Mouse (Mus musculus) E14TG2a.4 (cell line): Measurements from ENCODE around the gene Zfp938.
A peak's percentile ranks its signal among the peaks of the same experiment; 100 is the strongest.

Source experiments
- H3K27me3 ChIP-seq: 2 replicates; pipeline ENCODE4 v1.6.1; 2014; ENCODE audit warnings: low read length, control low read depth; ENCODE audit not compliant: insufficient read depth
- H3K36me3 ChIP-seq: 2 replicates; pipeline ENCODE4 v1.6.1; 2014; ENCODE audit warnings: low read length, control low read depth; ENCODE audit not compliant: insufficient read depth
- H3K4me1 ChIP-seq: replicated peaks from 2 replicates; pipeline ENCODE4 v1.6.1; 2014; ENCODE audit warnings: low read depth, low read length, control low read depth
- H3K4me3 ChIP-seq: replicated peaks from 2 replicates; pipeline ENCODE4 v1.5.1; 2014; ENCODE audit warnings: mild to moderate bottlenecking, low read length
- H3K9me3 ChIP-seq: 2 replicates; pipeline ENCODE4 v1.6.1; 2014; ENCODE audit warnings: low read length, control low read depth
- CTCF ChIP-seq: conservative IDR thresholded peaks from 2 replicates; pipeline ENCODE4 v1.5.1; 2014; ENCODE audit warnings: low read length
- NANOG ChIP-seq: IDR thresholded peaks from 2 replicates; pipeline ENCODE4 v1.6.1; 2014; ENCODE audit warnings: borderline replicate concordance, low read length, mixed read lengths
- POU5F1 ChIP-seq: IDR thresholded peaks from 2 replicates; pipeline ENCODE4 v1.6.1; 2014; ENCODE audit warnings: low read length, borderline replicate concordance

Zfp938 gene

DNA sequence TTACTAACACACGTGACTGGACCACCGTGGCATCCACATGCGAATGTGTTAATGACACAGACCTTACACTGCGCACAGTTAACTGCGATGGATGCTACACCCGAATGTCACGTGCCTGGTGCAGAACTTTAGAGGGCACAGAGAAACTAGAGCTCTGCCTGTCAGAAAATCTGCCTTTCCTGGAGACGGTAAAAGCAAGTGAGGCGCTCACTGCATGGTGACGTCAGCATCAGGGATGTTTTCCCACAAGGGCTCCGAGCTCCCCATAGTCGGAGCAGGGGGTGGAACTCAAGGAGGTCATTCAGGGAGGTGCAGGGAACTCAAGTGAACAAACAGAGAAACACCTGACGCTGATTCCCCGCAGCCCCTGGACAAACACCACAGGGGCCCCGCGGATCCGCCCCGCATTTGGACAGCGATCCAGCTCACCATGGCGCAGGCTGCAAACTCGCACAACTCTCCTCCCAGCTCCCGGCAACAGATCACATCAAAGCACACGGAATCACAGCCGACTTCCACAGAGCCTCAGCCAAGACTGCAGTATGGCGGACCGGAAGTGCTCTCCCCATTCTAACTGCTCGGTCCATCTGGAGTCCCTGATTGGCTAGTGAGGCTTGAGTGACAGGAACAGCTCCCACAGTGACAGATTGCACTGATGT is at the start of gene Zfp938:
Gene Zfp938 (minus strand): TSS at position 539 of the 659 bp plus-strand sequence.
- Histone ChIP-seq H3K9me3 (peaks cover 15% of the 10 kb centered on the region), H3K4me3 (peak within 1 kb of the TSS; percentile 90), H3K27me3 (0 out of 2 replicates have a peak, but pooled peaks cover 3% of the 10 kb centered on the region), H3K36me3 (peaks cover 9% of the 10 kb centered on the region), H3K4me1 (peaks cover 15% of the 10 kb centered on the region)
- no peak for TF ChIP-seq CTCF
- TF ChIP-seq POU5F1: no peak
- 0 out of 2 replicates have a peak, but pooled peaks have one; percentile 8 for TF ChIP-seq NANOG

DNA sequence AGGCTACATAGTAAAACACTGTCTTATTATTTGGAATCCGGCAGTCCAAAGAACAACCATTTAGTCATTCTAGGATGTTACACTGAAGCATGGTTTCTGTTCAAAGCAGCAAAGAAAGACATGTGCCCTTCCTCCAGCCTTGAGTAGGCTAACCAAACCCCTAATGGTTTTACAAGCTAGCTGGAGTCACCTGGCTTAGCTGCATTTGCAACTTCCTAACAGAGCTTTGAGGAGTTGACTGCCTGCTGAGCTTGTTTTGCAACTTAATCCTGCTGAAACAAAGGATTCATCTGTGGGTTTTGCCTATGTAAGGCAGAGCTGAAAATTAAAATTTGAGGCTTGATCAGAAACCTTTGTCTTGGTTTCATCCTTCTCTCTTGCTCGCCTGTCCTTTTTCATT is 16.3 kb upstream of the Zfp938 start:
- H3K4me3 ChIP-seq: no peak overlapping the region
- TF ChIP-seq CTCF (no peak), NANOG (no peak), POU5F1 (no peak)

GRCm38 (mm10) chr10:82245021-82245420 is 3.9 kb upstream of the Zfp938 start:
- Histone ChIP-seq H3K4me3 (no peak overlapping the region), H3K9me3 (peaks cover 3% of the 10 kb centered on the region; the same call in 1 of the 2 replicates), H3K4me1 (peaks cover 12% of the 10 kb centered on the region), H3K27me3 (0 out of 2 replicates have a peak, but pooled peaks cover 3% of the 10 kb centered on the region), H3K36me3 (no peaks in the 10 kb centered on the region)
- TF ChIP-seq NANOG: no peak
- no peak for TF ChIP-seq CTCF

More for the DNA sequence above, 16.3 kb upstream of the Zfp938 start:
- Histone ChIP-seq H3K4me1 (peaks cover 6% of the 10 kb centered on the region), H3K9me3 (peaks cover 50% of the 10 kb centered on the region), H3K27me3 (no peaks in the 10 kb centered on the region), H3K36me3 (no peaks in the 10 kb centered on the region)

DNA sequence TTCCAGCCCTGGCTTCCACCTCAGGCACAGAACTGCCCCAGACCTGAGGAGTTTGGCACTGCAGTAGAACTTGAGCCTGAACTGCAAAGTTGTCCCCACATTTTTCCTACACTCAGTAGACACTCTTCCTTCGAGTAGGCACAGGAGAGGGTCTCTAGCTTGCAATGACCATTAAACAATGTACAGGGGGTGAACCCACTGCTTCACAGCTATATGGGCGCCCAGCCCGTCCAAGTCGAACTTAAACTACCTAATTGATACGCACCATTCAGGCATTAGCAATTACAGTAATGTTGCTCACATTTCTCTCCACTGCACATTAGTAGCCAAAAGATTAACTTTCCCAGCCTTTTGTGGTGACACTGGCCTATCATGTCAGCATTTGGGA is 315 bp upstream of the Zfp938 start:
- TF ChIP-seq NANOG (no peak), CTCF (no peak), POU5F1 (no peak)
- Histone ChIP-seq H3K36me3 (peaks cover 6% of the 10 kb centered on the region), H3K4me1 (peaks cover 15% of the 10 kb centered on the region), H3K27me3 (0 out of 2 replicates have a peak, but pooled peaks cover 3% of the 10 kb centered on the region), H3K4me3 (peak overlapping the region; percentile 90), H3K9me3 (peaks cover 10% of the 10 kb centered on the region)

DNA sequence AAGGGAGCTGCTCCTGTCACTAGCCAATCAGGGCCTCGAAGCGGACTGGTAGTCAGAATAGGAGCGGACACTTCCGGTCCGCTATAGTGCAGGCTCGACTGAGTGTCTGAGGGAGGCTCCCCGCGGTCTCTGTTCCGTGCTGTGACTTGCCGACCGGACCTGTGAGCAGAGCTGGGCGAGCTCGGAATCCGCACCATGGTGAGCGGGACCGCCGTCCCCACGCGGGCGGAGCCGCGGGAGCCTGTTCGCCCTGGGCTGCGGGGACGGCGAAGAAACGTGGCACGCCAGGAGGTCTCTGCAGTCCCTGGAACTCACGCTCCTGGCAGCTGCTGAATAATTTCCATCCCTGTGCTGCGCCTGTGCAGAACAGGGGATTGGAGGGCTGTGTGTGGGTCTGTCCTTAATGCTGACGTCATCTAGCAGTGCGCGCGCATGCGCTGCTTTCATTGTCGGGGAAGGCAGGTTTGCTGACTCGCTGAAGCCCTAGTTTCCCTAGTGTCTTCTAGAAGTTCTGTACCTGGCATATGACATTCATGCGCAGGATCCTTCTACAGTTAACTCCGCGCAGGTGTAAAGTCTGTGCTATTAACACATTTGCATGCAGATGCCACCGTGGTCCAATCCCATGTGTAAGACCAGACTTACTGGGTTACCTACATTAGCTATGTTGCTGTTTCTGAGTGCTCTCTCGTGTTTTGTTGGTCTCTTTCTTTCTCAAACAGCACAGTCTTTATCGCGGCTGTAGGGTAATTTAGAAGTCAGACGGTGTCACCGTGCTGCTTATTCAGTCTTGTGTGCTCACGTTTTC is 62.6 kb downstream of the Zfp938 start:
- Histone ChIP-seq H3K9me3 (no peaks in the 10 kb centered on the region), H3K27me3 (no peaks in the 10 kb centered on the region; the same call in 1 of the 2 replicates), H3K36me3 (no peaks in the 10 kb centered on the region), H3K4me1 (peaks cover 18% of the 10 kb centered on the region), H3K4me3 (peak overlapping the region; percentile 86)
- TF ChIP-seq POU5F1 (no peak), NANOG (no peak), CTCF (no peak)
